Mouse (Mus musculus) liver, embryonic 14 days (tissue): ENCODE data around the gene Hhip. TPM values are rescaled to one million over a fixed set of nuclear protein-coding genes. Genes with fewer than 3 reads are reported as not detected.

Experiments
- polyA plus RNA-seq: library from polyadenylated mRNA; depleted of rRNA; stranded (reverse); fragments of >200 nt; gene quantifications from 2 replicates; pipeline ENCODE4 v1.2.3, GENCODE M21; 2012; rRNA removed

The Hhip gene
- 0.55 and 0.65 TPM in 2 replicates for polyA plus RNA-seq

GRCm38 (mm10) chr8:80057198-80058174, at the start of gene Hhip:
Gene Hhip (minus strand): TSS chr8:80058006.

